Mouse (Mus musculus) liver (tissue): ENCODE data around the gene Olfr1221.
"Not testable (repeated sequence)": the region's sequence is repeated elsewhere in the genome, so short reads cannot be mapped to it uniquely, and the experiment has no call there.

ENCODE experiments used
- DNase-seq: peaks from one replicate; pipeline ENCODE4 v3.0.0-alpha.2; 2020; ENCODE audit warnings: mixed read lengths

Olfr1221 gene

GRCm38 (mm10) chr2:89117183-89117582, at the start of gene Olfr1221:
TSS of gene Olfr1221 (minus strand) at chr2:89117283.
- DNase-seq, result no peak

- DNase-seq, result not testable (repeated sequence)
Measured at GRCm38 (mm10) chr2:89164711-89165110, 47.6 kb upstream of the Olfr1221 start.

GRCm38 (mm10) chr2:89163991-89164390, 46.9 kb upstream of the Olfr1221 start, which contains the start of gene Olfr1224-ps1:
TSS of gene Olfr1224-ps1 (minus strand) at chr2:89164091.
- not testable (repeated sequence) for DNase-seq

GRCm38 (mm10) chr2:89151460-89151859, 34.4 kb upstream of the Olfr1221 start, which contains the start of gene Olfr1223:
TSS of gene Olfr1223 (minus strand) at chr2:89151560.
- DNase-seq, result no peak

- DNase-seq, result no peak
Measured at GRCm38 (mm10) chr2:89132954-89133353, 15.9 kb upstream of the Olfr1221 start, which contains the start of gene Olfr1222. TSS of gene Olfr1222 (minus strand) at chr2:89133054.

- no peak for DNase-seq
Measured at GRCm38 (mm10) chr2:89106735-89107134, 10.3 kb downstream of the Olfr1221 start, which contains the start of gene Olfr1220. TSS of gene Olfr1220 (minus strand) at chr2:89106835.

GRCm38 (mm10) chr2:89105651-89106050, 11.4 kb downstream of the Olfr1221 start:
- no peak for DNase-seq

GRCm38 (mm10) chr2:89093848-89094247, 23.2 kb downstream of the Olfr1221 start:
- no peak for DNase-seq

GRCm38 (mm10) chr2:89083413-89083812, 33.7 kb downstream of the Olfr1221 start, which contains the start of gene Olfr1219:
TSS of gene Olfr1219 (minus strand) at chr2:89083513.
- no peak for DNase-seq

GRCm38 (mm10) chr2:89081487-89081886, 35.6 kb downstream of the Olfr1221 start:
- no peak for DNase-seq

- no peak for DNase-seq
Measured at GRCm38 (mm10) chr2:89061087-89061486, 56.0 kb downstream of the Olfr1221 start, which contains the start of gene Olfr1218. TSS of gene Olfr1218 (minus strand) at chr2:89061187.
